Mouse (Mus musculus) embryo, embryonic 9.5 days (tissue): ENCODE results near the gene Taar5.

Source experiments
- DNase-seq: peaks from one replicate; pipeline ENCODE4 v3.0.0-alpha.2; 2017; ENCODE audit errors: extremely low spot score

The Taar5 gene

GRCm38 (mm10) chr10:24008143-24008542 is 37.6 kb downstream of the Taar5 start:
- DNase-seq: no peak
